Mouse (Mus musculus): ENCODE data around the gene Cyth1. TPM values are rescaled to one million over a fixed set of nuclear protein-coding genes. Genes with fewer than 3 reads are reported as not detected.
A peak's percentile ranks its signal among the peaks of the same experiment; 100 is the strongest.

The Cyth1 gene
- polyA plus RNA-seq, 1 experiment from 2014 or later = 11.3 TPM

GRCm38 (mm10) chr11:118275092-118275491 is 26.7 kb upstream of the Cyth1 start:
- H3K27ac ChIP-seq (replicated peaks) = no peak overlapping the region
- peaks cover 99% of the 10 kb centered on the region for H3K36me3 ChIP-seq
- no peaks in the 10 kb centered on the region for H3K4me1 ChIP-seq
- H3K27me3 ChIP-seq (ENCODE audit: low read depth, poor library complexity, severe bottlenecking) = no peaks in the 10 kb centered on the region
- H3K4me3 ChIP-seq = no peak overlapping the region
- H3K9me3 ChIP-seq (replicated peaks) = no peaks in the 10 kb centered on the region
- DNase-seq (ENCODE audit: low spot score) = no peak
- 96% methylated on average over 9 of the region's 9 CpGs for WGBS

- no peak for DNase-seq (ENCODE audit: low spot score)
- no peaks in the 10 kb centered on the region for H3K27me3 ChIP-seq (ENCODE audit: low read depth, poor library complexity, severe bottlenecking)
- H3K36me3 ChIP-seq = peaks cover 99% of the 10 kb centered on the region
- no peak overlapping the region for H3K4me3 ChIP-seq
- H3K27ac ChIP-seq (replicated peaks) = no peak overlapping the region
- WGBS = 96% methylated on average over 3 of the region's 3 CpGs
- H3K9me3 ChIP-seq (replicated peaks) = no peaks in the 10 kb centered on the region
- H3K4me1 ChIP-seq = no peaks in the 10 kb centered on the region
These were observed 21.4 kb upstream of the Cyth1 start for GRCm38 (mm10) chr11:118269827-118270226.

GRCm38 (mm10) chr11:118266666-118267046 is 18.3 kb upstream of the Cyth1 start:
- no peaks in the 10 kb centered on the region for H3K4me1 ChIP-seq
- DNase-seq (ENCODE audit: low spot score) = no peak
- no peak overlapping the region for H3K27ac ChIP-seq (replicated peaks)
- H3K4me3 ChIP-seq = no peak overlapping the region
- no peaks in the 10 kb centered on the region for H3K9me3 ChIP-seq (replicated peaks)
- H3K27me3 ChIP-seq (ENCODE audit: low read depth, poor library complexity, severe bottlenecking) = no peaks in the 10 kb centered on the region
- peaks cover 99% of the 10 kb centered on the region for H3K36me3 ChIP-seq
- 93% methylated on average over 7 of the region's 7 CpGs for WGBS

- WGBS = 92% methylated on average over 10 of the region's 10 CpGs
- Histone ChIP-seq H3K4me1 (no peaks in the 10 kb centered on the region), H3K36me3 (peaks cover 99% of the 10 kb centered on the region), H3K27me3 (ENCODE audit: low read depth, poor library complexity, severe bottlenecking) (no peaks in the 10 kb centered on the region), H3K4me3 (no peak overlapping the region), H3K27ac (replicated peaks) (no peak overlapping the region), H3K9me3 (replicated peaks) (no peaks in the 10 kb centered on the region)
- no peak for DNase-seq (ENCODE audit: low spot score)
These were observed 17.8 kb upstream of the Cyth1 start for GRCm38 (mm10) chr11:118266044-118266665.

GRCm38 (mm10) chr11:118265621-118266020 is 17.2 kb upstream of the Cyth1 start:
- H3K4me3 ChIP-seq = no peak overlapping the region
- WGBS = 93% methylated on average over 11 of the region's 11 CpGs
- DNase-seq (ENCODE audit: low spot score) = no peak
- H3K27me3 ChIP-seq (ENCODE audit: low read depth, poor library complexity, severe bottlenecking) = no peaks in the 10 kb centered on the region
- H3K36me3 ChIP-seq = peaks cover 99% of the 10 kb centered on the region
- H3K27ac ChIP-seq (replicated peaks) = no peak overlapping the region
- no peaks in the 10 kb centered on the region for H3K9me3 ChIP-seq (replicated peaks)
- no peaks in the 10 kb centered on the region for H3K4me1 ChIP-seq

- peaks cover 100% of the 10 kb centered on the region for H3K36me3 ChIP-seq
These were observed 14.8 kb upstream of the Cyth1 start for GRCm38 (mm10) chr11:118263146-118263545.

GRCm38 (mm10) chr11:118260081-118260480 is 11.7 kb upstream of the Cyth1 start:
- Histone ChIP-seq H3K9me3 (replicated peaks) (no peaks in the 10 kb centered on the region), H3K4me1 (no peaks in the 10 kb centered on the region), H3K27me3 (ENCODE audit: low read depth, poor library complexity, severe bottlenecking) (no peaks in the 10 kb centered on the region), H3K27ac (replicated peaks) (no peak overlapping the region), H3K4me3 (no peak overlapping the region), H3K36me3 (peaks cover 92% of the 10 kb centered on the region)
- no peak for DNase-seq (ENCODE audit: low spot score)
- 95% methylated on average over 8 of the region's 8 CpGs for WGBS

More at GRCm38 (mm10) chr11:118263146-118263545, 14.8 kb upstream of the Cyth1 start:
- Histone ChIP-seq H3K4me1 (no peaks in the 10 kb centered on the region), H3K9me3 (replicated peaks) (no peaks in the 10 kb centered on the region), H3K27me3 (ENCODE audit: low read depth, poor library complexity, severe bottlenecking) (no peaks in the 10 kb centered on the region), H3K27ac (replicated peaks) (peak overlapping the region; percentile 52; the same call in 1 of the 2 replicates), H3K4me3 (no peak overlapping the region)
- WGBS = 91% methylated on average over 5 of the region's 5 CpGs
- DNase-seq (ENCODE audit: low spot score) = no peak

- no peak for DNase-seq (ENCODE audit: low spot score)
- Histone ChIP-seq H3K4me3 (no peak overlapping the region), H3K9me3 (replicated peaks) (no peaks in the 10 kb centered on the region), H3K27me3 (ENCODE audit: low read depth, poor library complexity, severe bottlenecking) (no peaks in the 10 kb centered on the region), H3K27ac (replicated peaks) (no peak overlapping the region), H3K36me3 (peaks cover 87% of the 10 kb centered on the region), H3K4me1 (peaks cover 2% of the 10 kb centered on the region)
- WGBS = 96% methylated on average over 8 of the region's 8 CpGs
These were observed 11.2 kb upstream of the Cyth1 start for GRCm38 (mm10) chr11:118259580-118259979.

GRCm38 (mm10) chr11:118256371-118256770 is 8.0 kb upstream of the Cyth1 start:
- DNase-seq (ENCODE audit: low spot score) = no peak
- WGBS = 92% methylated on average over 7 of the region's 7 CpGs
- peaks cover 10% of the 10 kb centered on the region for H3K4me1 ChIP-seq
- no peaks in the 10 kb centered on the region for H3K27me3 ChIP-seq (ENCODE audit: low read depth, poor library complexity, severe bottlenecking)
- no peak overlapping the region for H3K4me3 ChIP-seq
- peaks cover 55% of the 10 kb centered on the region for H3K36me3 ChIP-seq
- no peak overlapping the region for H3K27ac ChIP-seq (replicated peaks)
- H3K9me3 ChIP-seq (replicated peaks) = no peaks in the 10 kb centered on the region

GRCm38 (mm10) chr11:118254159-118254951 is 6.0 kb upstream of the Cyth1 start:
- no peak overlapping the region for H3K4me3 ChIP-seq
- DNase-seq (ENCODE audit: low spot score) = no peak
- no peaks in the 10 kb centered on the region for H3K27me3 ChIP-seq (ENCODE audit: low read depth, poor library complexity, severe bottlenecking)
- 75% methylated on average over 15 of the region's 15 CpGs for WGBS
- H3K9me3 ChIP-seq (replicated peaks) = no peaks in the 10 kb centered on the region
- H3K27ac ChIP-seq (replicated peaks) = peak overlapping the region; percentile 42; the same call in 1 of the 2 replicates
- H3K4me1 ChIP-seq = peaks cover 14% of the 10 kb centered on the region
- H3K36me3 ChIP-seq = peaks cover 35% of the 10 kb centered on the region

GRCm38 (mm10) chr11:118253447-118254158 is 5.2 kb upstream of the Cyth1 start:
- Histone ChIP-seq H3K36me3 (peaks cover 27% of the 10 kb centered on the region), H3K9me3 (replicated peaks) (no peaks in the 10 kb centered on the region), H3K4me1 (peaks cover 21% of the 10 kb centered on the region), H3K27ac (replicated peaks) (peak overlapping the region; percentile 42; the same call in 1 of the 2 replicates), H3K4me3 (no peak overlapping the region), H3K27me3 (ENCODE audit: low read depth, poor library complexity, severe bottlenecking) (no peaks in the 10 kb centered on the region)
- WGBS = 91% methylated on average over 7 of the region's 7 CpGs
- DNase-seq (ENCODE audit: low spot score) = no peak

GRCm38 (mm10) chr11:118249012-118249383 is 606 bp upstream of the Cyth1 start:
- no peaks in the 10 kb centered on the region for H3K36me3 ChIP-seq
- peaks cover 8% of the 10 kb centered on the region for H3K27me3 ChIP-seq (ENCODE audit: low read depth, poor library complexity, severe bottlenecking)
- WGBS = 4% methylated on average over 5 of the region's 5 CpGs
- peak overlapping the region; percentile 85 for H3K27ac ChIP-seq (replicated peaks)
- DNase-seq (ENCODE audit: low spot score) = no peak
- peak overlapping the region; percentile 90 for H3K4me3 ChIP-seq
- H3K4me1 ChIP-seq = peaks cover 35% of the 10 kb centered on the region
- H3K9me3 ChIP-seq (replicated peaks) = no peaks in the 10 kb centered on the region
